ENCODE assay signal across 23 mouse cellular contexts in the genomic region with DNA sequence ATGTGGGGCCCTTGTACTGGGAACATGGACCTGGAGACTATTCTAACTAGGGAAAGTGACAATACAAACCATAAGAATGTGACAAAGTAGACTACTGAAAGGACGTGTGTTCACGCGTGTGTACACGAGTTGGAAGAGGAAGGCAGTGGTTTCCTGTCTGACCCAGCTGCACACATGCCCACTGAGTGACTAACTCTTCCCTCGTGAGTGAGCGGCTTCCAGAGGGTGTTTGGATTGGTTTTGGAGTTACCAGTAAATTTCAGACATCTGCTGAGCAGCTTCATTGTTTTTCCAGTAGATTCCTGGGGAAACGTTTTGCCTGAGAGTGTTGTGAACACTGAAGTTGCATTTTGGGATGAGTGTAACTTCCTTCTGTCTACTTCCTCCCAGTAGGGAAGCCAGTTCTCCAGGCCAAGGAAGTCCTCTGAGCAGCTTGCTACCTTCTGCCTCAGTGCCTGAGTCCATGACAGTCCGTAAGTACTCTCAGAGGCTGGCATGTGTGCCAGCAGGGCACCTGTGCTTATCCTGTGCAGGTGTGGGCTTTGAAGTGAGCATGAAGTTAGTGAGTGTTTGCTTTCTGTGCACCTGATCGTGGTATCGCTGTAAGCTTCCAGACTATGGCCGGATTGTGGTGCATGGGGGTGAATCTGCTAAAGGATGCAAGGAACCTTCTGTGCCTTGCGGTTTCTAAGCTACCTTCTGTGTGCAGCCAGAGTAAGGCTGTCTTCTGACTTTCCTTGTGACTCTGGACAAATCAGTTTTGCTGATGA.
DNase-seq lines count a peak whose midpoint lies in the region; ATAC-seq lines count a peak whose summit lies in the region.
"Had no signal": no experiment of that assay in that cellular context is flagged by ENCODE, and none has a peak within 500 bp of the region (broad histone marks: within the 10 kb centered on the region; RNA-seq: fewer than 3 reads in every experiment).

No protein-coding gene starts in this region.

- ATAC-seq in granulocyte monocyte progenitor cell, adult 5-6 weeks (replicated peaks; ENCODE audit: poor library complexity, severe bottlenecking), result peak; percentile 47
- ATAC-seq in midbrain, embryonic 15.5 days (replicated peaks), result no peak
- no peak for ATAC-seq in erythroblast, adult 5-6 weeks (replicated peaks; ENCODE audit: low FRiP score, poor library complexity, severe bottlenecking)
- ATAC-seq: forebrain, embryonic 15.5 days; intestine, embryonic 15.5 days had no signal

- 89% methylated on average over 12 of the region's 12 CpGs for WGBS in midbrain, embryonic 15.5 days
- 87% methylated on average over 12 of the region's 12 CpGs for WGBS in hindbrain, embryonic 10.5 days

- H3K9ac ChIP-seq in midbrain, embryonic 15.5 days, result no peak overlapping the region
- H3K9ac ChIP-seq: forebrain, embryonic 15.5 days; hindbrain, embryonic 15.5 days; intestine, embryonic 15.5 days; limb, embryonic 13.5 days; liver, embryonic 13.5 days; lung, embryonic 15.5 days had no signal

- H3K9me3 ChIP-seq in midbrain, embryonic 15.5 days, result no peaks in the 10 kb centered on the region
- no peaks in the 10 kb centered on the region for H3K9me3 ChIP-seq in hindbrain, embryonic 10.5 days
- H3K9me3 ChIP-seq: embryonic facial prominence, embryonic 10.5 days; forebrain, embryonic 15.5 days; hindbrain, embryonic 15.5 days; intestine, embryonic 15.5 days; limb, embryonic 13.5 days; liver, embryonic 13.5 days had no signal

- 0 out of 2 replicates have a peak, but pooled peaks cover 3% of the 10 kb centered on the region for H3K36me3 ChIP-seq in midbrain, embryonic 15.5 days (replicated peaks)
- H3K36me3 ChIP-seq in hindbrain, embryonic 10.5 days, result peaks cover 15% of the 10 kb centered on the region
- H3K36me3 ChIP-seq: forebrain, embryonic 15.5 days; liver, embryonic 13.5 days; lung, embryonic 15.5 days had no signal

- H3K27me3 ChIP-seq in midbrain, embryonic 15.5 days (replicated peaks), result no peaks in the 10 kb centered on the region
- no peaks in the 10 kb centered on the region for H3K27me3 ChIP-seq in hindbrain, embryonic 10.5 days (ENCODE audit: insufficient read depth, poor library complexity, severe bottlenecking)
- H3K27me3 ChIP-seq: forebrain, embryonic 15.5 days; hindbrain, embryonic 15.5 days; intestine, embryonic 15.5 days; limb, embryonic 13.5 days; liver, embryonic 13.5 days; lung, embryonic 15.5 days had no signal

- peak; percentile 59 for DNase-seq in 3134 (ENCODE audit: extremely low read depth, insufficient read length, low spot score)
- DNase-seq in 3T3-L1 (ENCODE audit: low read depth, low spot score), result peak; percentile 48
- DNase-seq in thymus, postnatal 10 days (ENCODE audit: low spot score in 2 of 2), result peak; percentile 26 to 50
- no peak for DNase-seq in hindbrain, embryonic 10.5 days (ENCODE audit: low spot score)
- DNase-seq: adrenal gland, postnatal 25 days; cerebellum, adult 11-12 months; cerebellum, postnatal 14 days; gastrocnemius, postnatal 36 days; heart, postnatal 14 days; liver, embryonic 13.5 days; right cerebral cortex, adult 18-20 months had no signal

- H3K4me3 ChIP-seq in midbrain, embryonic 15.5 days, result no peak overlapping the region
- H3K4me3 ChIP-seq in hindbrain, embryonic 10.5 days, result no peak overlapping the region
- H3K4me3 ChIP-seq: embryonic facial prominence, embryonic 10.5 days; erythroblast, embryonic 14.5 days; forebrain, embryonic 15.5 days; hindbrain, embryonic 15.5 days; intestine, embryonic 15.5 days; limb, embryonic 13.5 days; liver, embryonic 13.5 days; lung, embryonic 15.5 days had no signal

- no peak overlapping the region for H3K4me2 ChIP-seq in midbrain, embryonic 15.5 days
- H3K4me2 ChIP-seq: forebrain, embryonic 15.5 days; heart, embryonic 11.5 days; hindbrain, embryonic 15.5 days; intestine, embryonic 15.5 days; limb, embryonic 13.5 days; liver, embryonic 13.5 days; lung, embryonic 15.5 days had no signal

- H3K27ac ChIP-seq in midbrain, embryonic 15.5 days, result no peak overlapping the region
- H3K27ac ChIP-seq in hindbrain, embryonic 10.5 days, result no peak overlapping the region
- H3K27ac ChIP-seq: embryonic facial prominence, embryonic 10.5 days; forebrain, embryonic 15.5 days; hindbrain, embryonic 15.5 days; intestine, embryonic 15.5 days; limb, embryonic 13.5 days; lung, embryonic 15.5 days; stomach, postnatal 0 days had no signal

- H3K4me1 ChIP-seq in midbrain, embryonic 15.5 days, result no peaks in the 10 kb centered on the region
- H3K4me1 ChIP-seq in hindbrain, embryonic 10.5 days (replicated peaks), result no peaks in the 10 kb centered on the region
- H3K4me1 ChIP-seq: embryonic facial prominence, embryonic 10.5 days; forebrain, embryonic 15.5 days; intestine, embryonic 15.5 days; limb, embryonic 13.5 days; lung, embryonic 15.5 days had no signal
